Mouse (Mus musculus): Measurements from ENCODE around the gene Kiz. TPM values are rescaled to one million over a fixed set of nuclear protein-coding genes. Genes with fewer than 3 reads are reported as not detected.

The Kiz gene
- polyA plus RNA-seq, 1 experiment from 2014 or later, result 27.9 TPM

- Histone ChIP-seq H3K4me1 (ENCODE audit: control insufficient read depth, insufficient read depth, low read length) (no peaks in the 10 kb centered on the region), H3K36me3 (ENCODE audit: control insufficient read depth, insufficient read depth, low read length) (no peaks in the 10 kb centered on the region), H3K27ac (ENCODE audit: low read length) (no peak overlapping the region), H3K4me2 (ENCODE audit: low read length) (no peak overlapping the region), H3K9ac (ENCODE audit: low read depth, low read length) (no peak overlapping the region), H3K27me3 (ENCODE audit: control insufficient read depth, insufficient read depth, low read depth, low read length) (no peaks in the 10 kb centered on the region), H3K4me3 (ENCODE audit: low read depth, low read length) (no peak overlapping the region), H3K9me3 (replicated peaks; ENCODE audit: control insufficient read depth, low read length, poor library complexity, severe bottlenecking) (no peaks in the 10 kb centered on the region)
- WGBS, result 82% methylated on average over 3 of the region's 3 CpGs
- ATAC-seq, result no peak
These were observed 119.9 kb downstream of the Kiz start for GRCm38 (mm10) chr2:146975453-146976028.

DNA sequence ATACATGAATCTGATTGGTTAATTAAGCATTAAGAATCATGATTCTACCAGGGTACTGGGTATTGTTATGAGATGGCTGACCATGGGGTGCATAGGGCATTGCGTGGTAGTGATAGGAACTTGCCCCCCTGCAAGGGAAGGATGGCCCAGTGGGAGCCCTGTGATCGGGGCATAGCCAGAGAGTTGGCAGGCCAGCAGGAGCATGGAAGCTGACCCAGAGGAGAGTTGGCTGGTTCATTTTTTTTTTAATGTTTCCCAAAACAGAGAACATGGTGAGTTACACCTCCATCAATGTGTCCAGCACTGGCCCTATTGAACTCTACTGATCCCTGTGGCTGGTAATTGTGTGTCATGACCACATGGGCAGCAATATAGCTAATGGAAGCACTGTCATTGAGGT is 127.1 kb downstream of the Kiz start:
- H3K4me2 ChIP-seq (ENCODE audit: low read length), result no peak overlapping the region
- H3K27me3 ChIP-seq (ENCODE audit: control insufficient read depth, insufficient read depth, low read depth, low read length), result no peaks in the 10 kb centered on the region
- no peak for ATAC-seq
- no peaks in the 10 kb centered on the region for H3K36me3 ChIP-seq (ENCODE audit: control insufficient read depth, insufficient read depth, low read length)
- H3K9ac ChIP-seq (ENCODE audit: low read depth, low read length), result no peak overlapping the region
- H3K4me3 ChIP-seq (ENCODE audit: low read depth, low read length), result no peak overlapping the region
- no peaks in the 10 kb centered on the region for H3K4me1 ChIP-seq (ENCODE audit: control insufficient read depth, insufficient read depth, low read length)
- no peak overlapping the region for H3K27ac ChIP-seq (ENCODE audit: low read length)
- WGBS, result 97% methylated on average over 2 of the region's 2 CpGs
- no peaks in the 10 kb centered on the region for H3K9me3 ChIP-seq (replicated peaks; ENCODE audit: control insufficient read depth, low read length, poor library complexity, severe bottlenecking)

DNA sequence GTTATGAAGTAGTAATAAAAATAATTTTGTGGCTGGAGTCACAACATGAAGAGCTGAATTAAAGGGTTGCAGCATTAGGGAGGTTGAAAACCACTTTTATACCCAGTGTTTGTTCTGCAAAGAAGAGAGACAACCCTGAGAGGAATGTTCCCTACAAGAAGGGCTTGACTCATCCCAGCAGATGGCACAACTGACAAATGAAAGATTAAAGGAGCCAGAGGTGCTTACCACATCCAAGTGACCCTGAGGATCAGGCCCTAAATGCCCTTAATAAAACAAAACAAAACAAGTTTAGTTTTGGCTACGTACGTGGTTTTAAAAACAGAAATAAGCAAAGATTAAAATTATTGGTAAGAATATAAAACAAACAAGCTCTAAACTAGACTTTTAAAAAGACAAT is 129.2 kb downstream of the Kiz start:
- Histone ChIP-seq H3K9ac (ENCODE audit: low read depth, low read length) (no peak overlapping the region), H3K36me3 (ENCODE audit: control insufficient read depth, insufficient read depth, low read length) (no peaks in the 10 kb centered on the region), H3K27ac (ENCODE audit: low read length) (no peak overlapping the region), H3K4me3 (ENCODE audit: low read depth, low read length) (no peak overlapping the region), H3K9me3 (replicated peaks; ENCODE audit: control insufficient read depth, low read length, poor library complexity, severe bottlenecking) (no peaks in the 10 kb centered on the region), H3K4me1 (ENCODE audit: control insufficient read depth, insufficient read depth, low read length) (no peaks in the 10 kb centered on the region), H3K4me2 (ENCODE audit: low read length) (no peak overlapping the region), H3K27me3 (ENCODE audit: control insufficient read depth, insufficient read depth, low read depth, low read length) (no peaks in the 10 kb centered on the region)
- ATAC-seq, result no peak
- WGBS, result 98% methylated on average over 2 of the region's 2 CpGs

DNA sequence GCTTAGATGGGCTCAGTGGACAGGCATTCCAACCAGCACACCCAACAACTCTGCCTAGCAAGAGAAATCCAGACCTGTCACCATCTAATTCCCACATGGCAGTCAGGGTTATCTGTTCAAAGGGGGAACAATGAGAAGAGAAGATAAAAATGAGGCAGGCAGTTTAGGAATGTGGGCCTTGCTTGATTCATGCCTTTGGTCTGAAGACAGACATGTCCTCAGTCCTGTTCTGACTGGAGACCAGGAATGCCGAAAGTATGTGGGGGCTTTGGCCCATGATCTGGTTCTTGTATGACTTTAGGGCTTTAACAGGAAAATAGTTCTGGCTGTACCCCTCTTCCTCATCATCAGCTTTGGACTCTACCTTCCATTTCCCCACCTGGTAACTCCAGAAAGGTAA is 130.1 kb downstream of the Kiz start:
- Histone ChIP-seq H3K4me3 (ENCODE audit: low read depth, low read length) (no peak overlapping the region), H3K27ac (ENCODE audit: low read length) (no peak overlapping the region), H3K9ac (ENCODE audit: low read depth, low read length) (no peak overlapping the region), H3K27me3 (ENCODE audit: control insufficient read depth, insufficient read depth, low read depth, low read length) (no peaks in the 10 kb centered on the region), H3K4me2 (ENCODE audit: low read length) (no peak overlapping the region), H3K36me3 (ENCODE audit: control insufficient read depth, insufficient read depth, low read length) (no peaks in the 10 kb centered on the region), H3K4me1 (ENCODE audit: control insufficient read depth, insufficient read depth, low read length) (no peaks in the 10 kb centered on the region), H3K9me3 (replicated peaks; ENCODE audit: control insufficient read depth, low read length, poor library complexity, severe bottlenecking) (no peaks in the 10 kb centered on the region)
- ATAC-seq, result no peak
- WGBS, result 94% methylated on average over 1 of the region's 1 CpGs

GRCm38 (mm10) chr2:146986429-146986828 is 130.8 kb downstream of the Kiz start:
- Histone ChIP-seq H3K27me3 (ENCODE audit: control insufficient read depth, insufficient read depth, low read depth, low read length) (no peaks in the 10 kb centered on the region), H3K36me3 (ENCODE audit: control insufficient read depth, insufficient read depth, low read length) (no peaks in the 10 kb centered on the region), H3K9me3 (replicated peaks; ENCODE audit: control insufficient read depth, low read length, poor library complexity, severe bottlenecking) (no peaks in the 10 kb centered on the region), H3K27ac (ENCODE audit: low read length) (no peak overlapping the region), H3K4me2 (ENCODE audit: low read length) (no peak overlapping the region), H3K4me1 (ENCODE audit: control insufficient read depth, insufficient read depth, low read length) (no peaks in the 10 kb centered on the region), H3K9ac (ENCODE audit: low read depth, low read length) (no peak overlapping the region), H3K4me3 (ENCODE audit: low read depth, low read length) (no peak overlapping the region)
- ATAC-seq, result no peak

DNA sequence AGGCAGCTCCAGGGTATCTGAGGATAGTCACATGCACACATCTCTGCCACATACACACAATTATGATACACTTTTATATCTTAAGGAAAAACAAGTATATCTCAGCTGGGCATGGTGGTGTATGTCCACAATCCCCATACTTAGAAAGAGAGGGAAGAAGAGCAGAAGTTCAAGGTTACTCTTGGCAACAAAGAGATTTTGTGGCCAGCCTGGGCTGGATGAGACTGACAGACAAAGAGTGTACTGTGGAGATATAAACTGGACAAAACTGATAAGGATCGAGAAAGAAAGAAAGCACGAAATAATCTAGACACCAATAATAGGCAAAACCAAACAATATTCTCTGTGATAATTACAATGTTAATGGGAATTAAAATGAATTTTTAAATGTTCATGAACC is 151.6 kb downstream of the Kiz start:
- no peaks in the 10 kb centered on the region for H3K9me3 ChIP-seq (replicated peaks; ENCODE audit: control insufficient read depth, low read length, poor library complexity, severe bottlenecking)
- H3K36me3 ChIP-seq (ENCODE audit: control insufficient read depth, insufficient read depth, low read length), result no peaks in the 10 kb centered on the region
- 98% methylated on average over 2 of the region's 2 CpGs for WGBS
- no peaks in the 10 kb centered on the region for H3K27me3 ChIP-seq (ENCODE audit: control insufficient read depth, insufficient read depth, low read depth, low read length)
- ATAC-seq, result no peak
- peaks cover 9% of the 10 kb centered on the region for H3K4me1 ChIP-seq (ENCODE audit: control insufficient read depth, insufficient read depth, low read length)
- no peak overlapping the region for H3K4me3 ChIP-seq (ENCODE audit: low read depth, low read length)
- H3K4me2 ChIP-seq (ENCODE audit: low read length), result no peak overlapping the region
- no peak overlapping the region for H3K27ac ChIP-seq (ENCODE audit: low read length)
- H3K9ac ChIP-seq (ENCODE audit: low read depth, low read length), result no peak overlapping the region

GRCm38 (mm10) chr2:147009084-147009483 is 153.4 kb downstream of the Kiz start:
- Histone ChIP-seq H3K4me2 (ENCODE audit: low read length) (no peak overlapping the region), H3K36me3 (ENCODE audit: control insufficient read depth, insufficient read depth, low read length) (no peaks in the 10 kb centered on the region), H3K27ac (ENCODE audit: low read length) (no peak overlapping the region), H3K4me3 (ENCODE audit: low read depth, low read length) (no peak overlapping the region), H3K4me1 (ENCODE audit: control insufficient read depth, insufficient read depth, low read length) (peaks cover 12% of the 10 kb centered on the region), H3K9me3 (replicated peaks; ENCODE audit: control insufficient read depth, low read length, poor library complexity, severe bottlenecking) (no peaks in the 10 kb centered on the region), H3K9ac (ENCODE audit: low read depth, low read length) (no peak overlapping the region), H3K27me3 (ENCODE audit: control insufficient read depth, insufficient read depth, low read depth, low read length) (no peaks in the 10 kb centered on the region)
- ATAC-seq, result no peak

DNA sequence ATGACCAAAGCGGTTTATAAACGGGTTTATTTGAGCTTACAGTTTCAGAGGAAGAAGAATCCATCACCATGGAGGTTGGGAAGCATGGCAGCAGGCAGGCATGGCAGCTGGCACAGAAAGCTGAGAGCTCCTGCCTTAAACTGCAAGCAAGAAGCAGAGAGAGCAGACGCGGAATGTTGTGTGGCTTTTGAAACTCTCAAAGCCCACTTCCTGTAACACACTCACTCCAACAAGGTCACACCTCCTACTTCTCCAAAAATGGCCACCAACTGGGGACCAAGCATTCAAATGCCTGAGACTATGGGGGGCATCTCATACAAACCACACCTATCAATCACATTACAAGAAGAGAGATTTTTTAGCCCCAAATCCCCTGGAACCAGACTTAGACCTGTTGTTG is 154.5 kb downstream of the Kiz start:
- H3K4me2 ChIP-seq (ENCODE audit: low read length), result no peak overlapping the region

GRCm38 (mm10) chr2:147010952-147011351 is 155.3 kb downstream of the Kiz start:
- no peak overlapping the region for H3K27ac ChIP-seq (ENCODE audit: low read length)
- H3K4me2 ChIP-seq (ENCODE audit: low read length), result no peak overlapping the region
- WGBS, result 95% methylated on average over 9 of the region's 9 CpGs
- no peaks in the 10 kb centered on the region for H3K36me3 ChIP-seq (ENCODE audit: control insufficient read depth, insufficient read depth, low read length)
- ATAC-seq, result no peak
- H3K9me3 ChIP-seq (replicated peaks; ENCODE audit: control insufficient read depth, low read length, poor library complexity, severe bottlenecking), result no peaks in the 10 kb centered on the region
- H3K9ac ChIP-seq (ENCODE audit: low read depth, low read length), result no peak overlapping the region
- peaks cover 26% of the 10 kb centered on the region for H3K4me1 ChIP-seq (ENCODE audit: control insufficient read depth, insufficient read depth, low read length)
- H3K27me3 ChIP-seq (ENCODE audit: control insufficient read depth, insufficient read depth, low read depth, low read length), result no peaks in the 10 kb centered on the region
- no peak overlapping the region for H3K4me3 ChIP-seq (ENCODE audit: low read depth, low read length)

More for the DNA sequence above, 154.5 kb downstream of the Kiz start:
- H3K9me3 ChIP-seq (replicated peaks; ENCODE audit: control insufficient read depth, low read length, poor library complexity, severe bottlenecking), result no peaks in the 10 kb centered on the region
- no peak overlapping the region for H3K4me3 ChIP-seq (ENCODE audit: low read depth, low read length)
- peaks cover 20% of the 10 kb centered on the region for H3K4me1 ChIP-seq (ENCODE audit: control insufficient read depth, insufficient read depth, low read length)
- 93% methylated on average over 4 of the region's 4 CpGs for WGBS
- no peaks in the 10 kb centered on the region for H3K27me3 ChIP-seq (ENCODE audit: control insufficient read depth, insufficient read depth, low read depth, low read length)
- H3K9ac ChIP-seq (ENCODE audit: low read depth, low read length), result no peak overlapping the region
- H3K27ac ChIP-seq (ENCODE audit: low read length), result no peak overlapping the region
- ATAC-seq, result no peak
- H3K36me3 ChIP-seq (ENCODE audit: control insufficient read depth, insufficient read depth, low read length), result no peaks in the 10 kb centered on the region

All from midbrain, embryonic 16.5 days (tissue).